Mouse (Mus musculus) intestine, embryonic 16.5 days (tissue): ENCODE data around the gene Dus2. TPM values are rescaled to one million over a fixed set of nuclear protein-coding genes. Genes with fewer than 3 reads are reported as not detected.

Experiments
- ATAC-seq: fragments of 200-750 bp; cut with Nextera tagmentation; 2 replicates; pipeline ENCODE4 v1.8.0; 2017; ENCODE audit warnings: moderate TSS enrichment, moderate library complexity
- H3K27ac ChIP-seq: fragments of 300-500 bp; sonication (generic); 2 replicates; pipeline ENCODE4 v1.5.1; 2014; ENCODE audit warnings: mild to moderate bottlenecking, low read length
- H3K27me3 ChIP-seq: fragments of 300-500 bp; sonication (generic); replicated peaks from 2 replicates; pipeline ENCODE4 v1.6.1; 2014; ENCODE audit warnings: low read length, control low read depth, mixed read lengths; ENCODE audit not compliant: control insufficient read depth, insufficient read depth
- H3K36me3 ChIP-seq: fragments of 300-500 bp; sonication (generic); 2 replicates; pipeline ENCODE4 v1.6.1; 2014; ENCODE audit warnings: low read length, control low read depth; ENCODE audit not compliant: control insufficient read depth, insufficient read depth
- H3K4me1 ChIP-seq: fragments of 300-500 bp; sonication (generic); 2 replicates; pipeline ENCODE4 v1.6.1; 2014; ENCODE audit warnings: low read length, control low read depth, mixed read lengths; ENCODE audit not compliant: control insufficient read depth, insufficient read depth
- H3K4me2 ChIP-seq: fragments of 300-500 bp; sonication (generic); 2 replicates; pipeline ENCODE4 v1.6.1; 2014; ENCODE audit warnings: low read depth, low read length, control low read depth
- H3K4me3 ChIP-seq: fragments of 300-500 bp; sonication (generic); 2 replicates; pipeline ENCODE4 v1.5.1; 2014; ENCODE audit warnings: mild to moderate bottlenecking, low read length
- H3K9ac ChIP-seq: fragments of 300-500 bp; sonication (generic); 2 replicates; pipeline ENCODE4 v1.6.1; 2014; ENCODE audit warnings: low read depth, low read length
- H3K9me3 ChIP-seq: fragments of 300-500 bp; sonication (generic); 2 replicates; pipeline ENCODE4 v1.6.1; 2016; ENCODE audit warnings: low read length, control low read depth; ENCODE audit not compliant: control insufficient read depth
- WGBS: fragments of 180-500 bp; shearing (Covaris S2); extraction: QIAGEN DNeasy Blood & Tissue Kit; methylation state at CpG from one replicate; pipeline ENCODE4 v1.1.7; 2014; 5-methylcytosine and 5-hydroxymethylcytosine counted together
- polyA plus RNA-seq: library from polyadenylated mRNA; unstranded; fragments of >200 nt; fragmentation: Nextera tagmentation; extraction: Ambion mirVana; gene quantifications from 2 replicates; pipeline ENCODE4 v1.2.1, GENCODE M21; 2015

Dus2 gene
- polyA plus RNA-seq, 1 experiment from 2014 or later, result 17.6 TPM

DNA sequence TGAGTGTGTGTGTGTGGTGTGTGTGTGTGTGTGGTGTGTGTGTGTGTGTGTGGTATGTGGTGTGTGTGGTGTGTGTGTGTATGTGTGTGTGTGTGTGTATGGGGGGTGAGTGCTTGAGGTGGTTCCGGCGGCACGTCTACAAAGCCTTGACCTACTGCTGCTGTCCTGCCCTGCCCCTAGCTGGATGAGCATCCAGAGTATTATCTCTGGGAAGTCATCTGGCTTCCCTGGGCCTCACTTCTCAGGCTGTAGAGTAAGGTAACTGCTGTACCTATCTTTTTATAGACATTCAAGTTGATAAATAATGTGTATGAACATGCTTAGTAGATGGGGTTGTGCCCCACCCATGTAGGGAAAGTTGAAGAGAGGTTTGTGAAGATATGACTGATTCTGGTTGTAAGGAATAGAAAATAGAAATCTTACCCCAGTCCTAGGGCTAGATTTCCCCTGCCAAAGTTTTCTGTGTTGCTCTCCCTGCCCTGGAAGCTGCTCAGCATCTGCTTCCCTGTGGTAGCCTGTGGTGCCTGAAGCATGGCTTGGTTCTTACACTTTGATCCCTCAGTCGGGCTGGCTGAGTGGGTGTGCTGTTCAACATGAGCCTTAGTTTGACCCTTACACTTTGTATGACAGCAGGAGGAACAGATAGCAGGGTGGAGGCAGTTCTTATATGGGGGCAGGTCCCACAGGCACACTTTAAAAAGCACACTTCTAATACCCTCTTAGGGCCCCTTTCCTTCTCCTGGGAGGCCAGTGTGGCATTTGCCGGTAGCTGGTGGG, 56.9 kb downstream of the Dus2 start:
- WGBS, result 69% methylated on average over 5 of the region's 5 CpGs
- H3K9ac ChIP-seq, result no peak overlapping the region; the same call in 1 of the 2 replicates
- peak; percentile 86 for ATAC-seq
- peak overlapping the region; percentile 10; the same call in 1 of the 2 replicates for H3K4me2 ChIP-seq
- no peaks in the 10 kb centered on the region for H3K9me3 ChIP-seq
- H3K4me3 ChIP-seq, result no peak overlapping the region
- H3K27me3 ChIP-seq, result no peaks in the 10 kb centered on the region
- peak overlapping the region; percentile 65 for H3K27ac ChIP-seq
- 0 out of 2 replicates have a peak, but pooled peaks cover 3% of the 10 kb centered on the region for H3K36me3 ChIP-seq
- peaks cover 11% of the 10 kb centered on the region; the same call in 1 of the 2 replicates for H3K4me1 ChIP-seq

DNA sequence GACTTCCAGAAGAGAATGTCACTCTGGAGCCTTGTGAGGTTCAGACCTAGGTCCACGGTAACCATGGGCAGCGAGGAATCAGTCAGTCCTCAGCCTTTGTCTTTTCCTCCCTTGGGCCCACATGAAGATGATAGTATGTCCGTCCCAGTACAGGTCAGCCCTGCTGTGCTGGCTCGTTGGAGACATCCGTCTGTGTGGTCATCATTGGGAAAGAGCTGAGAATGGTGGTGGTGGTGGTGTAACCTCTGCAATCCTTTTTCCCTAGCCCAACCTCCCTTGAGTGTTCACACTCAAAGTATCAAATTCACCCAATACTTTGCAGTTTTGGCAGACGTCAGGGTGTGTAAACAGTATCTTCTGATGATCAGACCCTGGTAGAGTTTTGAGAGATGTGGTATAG, 58.7 kb downstream of the Dus2 start:
- Histone ChIP-seq H3K27me3 (no peaks in the 10 kb centered on the region), H3K4me2 (no peak overlapping the region), H3K4me1 (peaks cover 11% of the 10 kb centered on the region; the same call in 1 of the 2 replicates), H3K9me3 (no peaks in the 10 kb centered on the region), H3K36me3 (0 out of 2 replicates have a peak, but pooled peaks cover 3% of the 10 kb centered on the region), H3K27ac (no peak overlapping the region), H3K4me3 (no peak overlapping the region), H3K9ac (no peak overlapping the region)
- no peak for ATAC-seq
- whole genome bisulfite sequencing, result 87% methylated on average over 6 of the region's 6 CpGs

- Histone ChIP-seq H3K27ac (no peak overlapping the region), H3K4me2 (no peak overlapping the region), H3K4me1 (peaks cover 16% of the 10 kb centered on the region; the same call in 1 of the 2 replicates), H3K9ac (no peak overlapping the region), H3K36me3 (0 out of 2 replicates have a peak, but pooled peaks cover 3% of the 10 kb centered on the region), H3K4me3 (no peak overlapping the region), H3K27me3 (no peaks in the 10 kb centered on the region), H3K9me3 (no peaks in the 10 kb centered on the region)
- WGBS, result 87% methylated on average over 3 of the region's 3 CpGs
- ATAC-seq, result no peak
Measured at GRCm38 (mm10) chr8:106051068-106051467, 59.9 kb downstream of the Dus2 start.

DNA sequence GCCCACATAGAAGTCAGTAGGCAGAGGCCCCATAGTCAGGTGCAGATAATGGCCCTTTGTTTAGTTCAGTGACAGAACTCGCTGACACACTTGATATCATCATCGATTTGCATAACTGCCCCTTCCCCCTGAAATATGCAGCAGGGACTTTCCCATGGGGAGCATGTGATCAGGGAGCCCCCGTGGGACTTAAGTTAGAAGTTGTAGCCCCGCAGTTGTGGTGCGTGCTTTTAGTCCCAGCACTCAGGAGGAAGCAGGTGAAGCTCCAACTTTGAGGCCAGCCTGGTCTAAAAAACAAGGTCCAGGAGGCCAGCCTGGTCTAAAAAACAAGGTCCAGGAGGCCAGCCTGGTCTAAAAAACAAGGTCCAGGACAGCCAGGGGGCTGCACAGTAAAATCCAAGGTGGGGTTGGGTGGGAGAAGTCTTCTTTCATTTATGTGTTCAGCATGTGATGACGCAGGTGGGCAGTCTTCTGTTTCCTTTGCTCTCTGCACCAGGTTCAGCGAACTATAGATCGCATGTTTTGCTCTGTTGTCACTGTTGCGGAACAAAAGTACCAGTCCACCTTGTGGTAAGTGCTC, 61.5 kb downstream of the Dus2 start:
- 0 out of 2 replicates have a peak, but pooled peaks cover 3% of the 10 kb centered on the region for H3K36me3 ChIP-seq
- H3K9me3 ChIP-seq, result no peaks in the 10 kb centered on the region
- WGBS, result 75% methylated on average over 9 of the region's 9 CpGs
- H3K4me2 ChIP-seq, result no peak overlapping the region
- no peak overlapping the region for H3K9ac ChIP-seq
- H3K27me3 ChIP-seq, result no peaks in the 10 kb centered on the region
- peak overlapping the region; percentile 93 for H3K27ac ChIP-seq
- no peak for ATAC-seq
- H3K4me1 ChIP-seq, result peaks cover 16% of the 10 kb centered on the region; the same call in 1 of the 2 replicates
- H3K4me3 ChIP-seq, result no peak overlapping the region

GRCm38 (mm10) chr8:106054190-106054811, 63.2 kb downstream of the Dus2 start:
- WGBS, result 34% methylated on average over 6 of the region's 6 CpGs
- ATAC-seq, result peak; percentile 85
- 0 out of 2 replicates have a peak overlapping the region, but pooled peaks have one; percentile 21 for H3K9ac ChIP-seq
- H3K27me3 ChIP-seq, result no peaks in the 10 kb centered on the region
- no peaks in the 10 kb centered on the region for H3K9me3 ChIP-seq
- peak overlapping the region; percentile 34; the same call in 1 of the 2 replicates for H3K4me2 ChIP-seq
- H3K27ac ChIP-seq, result peak overlapping the region; percentile 93
- H3K4me1 ChIP-seq, result peaks cover 16% of the 10 kb centered on the region; the same call in 1 of the 2 replicates
- 0 out of 2 replicates have a peak, but pooled peaks cover 3% of the 10 kb centered on the region for H3K36me3 ChIP-seq
- H3K4me3 ChIP-seq, result peak overlapping the region; percentile 14; the same call in 1 of the 2 replicates

GRCm38 (mm10) chr8:106055038-106055437, 63.9 kb downstream of the Dus2 start:
- no peak overlapping the region for H3K4me3 ChIP-seq
- H3K27me3 ChIP-seq, result no peaks in the 10 kb centered on the region
- 0 out of 2 replicates have a peak, but pooled peaks cover 3% of the 10 kb centered on the region for H3K36me3 ChIP-seq
- 0 out of 2 replicates have a peak overlapping the region, but pooled peaks have one; percentile 34 for H3K4me2 ChIP-seq
- peak overlapping the region; percentile 93 for H3K27ac ChIP-seq
- no peak overlapping the region for H3K9ac ChIP-seq
- peaks cover 16% of the 10 kb centered on the region; the same call in 1 of the 2 replicates for H3K4me1 ChIP-seq
- H3K9me3 ChIP-seq, result no peaks in the 10 kb centered on the region
- ATAC-seq, result no peak
- WGBS, result 41% methylated on average over 3 of the region's 3 CpGs

DNA sequence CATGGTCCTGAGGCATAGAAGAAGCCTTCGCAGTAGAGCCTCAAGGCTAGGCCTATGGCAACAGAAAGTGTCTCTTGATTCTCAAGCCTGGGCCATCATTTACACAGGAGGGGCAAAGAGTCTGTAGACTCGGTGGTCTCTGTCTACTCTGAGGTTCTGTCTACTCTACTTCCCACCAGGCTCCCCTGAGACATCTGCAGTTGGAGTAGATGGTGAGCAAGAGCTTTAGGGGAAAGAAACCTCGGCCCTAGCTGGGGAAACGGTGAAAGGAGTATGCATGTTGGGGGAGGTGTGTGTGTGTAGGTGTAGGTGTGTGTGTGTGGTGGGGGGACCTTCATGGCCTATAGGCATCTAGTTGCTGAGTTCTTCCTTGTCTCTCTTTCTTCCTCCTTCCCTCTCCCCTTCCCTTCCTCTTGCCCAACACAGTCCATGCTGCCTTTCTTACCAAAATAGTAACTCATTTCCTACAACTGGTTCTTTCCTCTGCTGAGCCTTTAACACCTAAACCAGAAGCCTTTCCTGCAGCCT, 65.4 kb downstream of the Dus2 start:
- Histone ChIP-seq H3K4me3 (no peak overlapping the region), H3K9me3 (no peaks in the 10 kb centered on the region), H3K4me1 (peaks cover 18% of the 10 kb centered on the region), H3K36me3 (0 out of 2 replicates have a peak, but pooled peaks cover 3% of the 10 kb centered on the region), H3K9ac (no peak overlapping the region), H3K27me3 (no peaks in the 10 kb centered on the region), H3K4me2 (no peak overlapping the region), H3K27ac (no peak overlapping the region)
- 85% methylated on average over 4 of the region's 4 CpGs for WGBS
- ATAC-seq, result no peak

DNA sequence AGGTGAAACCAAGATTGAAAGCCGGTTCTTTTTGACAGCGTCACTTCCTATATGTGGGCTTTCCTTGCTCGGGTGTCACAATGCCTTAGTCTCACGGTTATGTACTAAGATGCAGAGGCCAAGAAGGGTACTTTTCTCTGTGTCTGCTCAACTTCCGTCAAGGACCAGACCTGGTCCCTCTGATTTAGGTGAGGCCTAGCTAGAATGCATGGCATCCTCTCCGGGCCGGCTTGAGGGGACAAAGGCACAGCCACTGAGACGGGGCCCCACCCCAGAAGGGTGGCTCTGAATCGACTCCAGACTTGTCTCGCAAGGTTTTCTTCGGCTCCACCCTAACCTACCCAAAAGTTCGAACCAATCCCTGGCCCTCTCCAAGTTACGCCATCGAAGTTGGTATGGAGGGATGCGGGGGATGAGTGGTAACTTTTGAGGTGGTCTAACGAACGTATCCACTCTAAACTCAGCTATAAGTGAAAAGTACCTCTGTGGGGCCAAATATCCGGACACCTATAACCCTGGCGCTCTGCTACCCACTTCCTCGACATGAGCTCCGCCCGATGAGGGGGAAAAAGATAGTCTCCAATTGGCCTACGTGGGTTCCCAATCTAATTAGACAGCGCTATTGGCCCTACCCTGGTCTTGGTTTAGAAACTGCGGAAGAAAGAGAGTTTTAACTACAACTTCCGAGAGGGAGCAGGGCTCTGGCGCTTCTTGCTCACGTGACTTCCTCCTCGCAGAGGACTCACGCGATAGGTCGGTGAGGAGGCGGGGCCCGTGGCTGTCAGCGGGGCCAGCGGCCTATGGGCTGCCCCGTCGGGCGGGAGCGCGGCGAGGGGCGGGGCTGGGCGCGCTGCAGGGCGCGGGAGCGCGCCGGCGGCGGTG, 67.8 kb downstream of the Dus2 start, which contains the start of gene Nfatc3:
Gene Nfatc3, plus strand, starts transcription at position 110 of the 882 bp plus-strand sequence.
- H3K9me3 ChIP-seq, result no peaks in the 10 kb centered on the region
- 2% methylated on average over 48 of the region's 52 CpGs for WGBS
- no peaks in the 10 kb centered on the region for H3K36me3 ChIP-seq
- ATAC-seq, result peak; percentile 96
- H3K9ac ChIP-seq, result peak within 1 kb of the TSS; percentile 95
- H3K27me3 ChIP-seq, result no peaks in the 10 kb centered on the region
- peak within 1 kb of the TSS; percentile 60 for H3K4me2 ChIP-seq
- H3K27ac ChIP-seq, result peak within 1 kb of the TSS; percentile 96
- peak within 1 kb of the TSS; percentile 89 for H3K4me3 ChIP-seq
- H3K4me1 ChIP-seq, result peaks cover 20% of the 10 kb centered on the region
